Mouse (Mus musculus) adipose tissue, adult 10 weeks (tissue): ENCODE results near the gene Smarcal1. TPM values are rescaled to one million over a fixed set of nuclear protein-coding genes. Genes with fewer than 3 reads are reported as not detected.

Source experiments
- polyA plus RNA-seq: library from polyadenylated mRNA; stranded (reverse); fragments of 350-450 nt; fragmentation: Illumina TruSeq; extraction: RNeasy Lipid Tissue Mini Kit (QIAGEN cat#74804); gene quantifications from one replicate; pipeline ENCODE4 v1.2.3, GENCODE M21; 2014; ENCODE audit warnings: low read depth, low replicate concordance

Smarcal1 gene
- polyA plus RNA-seq: 17.1 TPM

GRCm38 (mm10) chr1:72582947-72583731 is at the start of gene Smarcal1:
Gene Smarcal1, plus strand, starts transcription at chr1:72583251.

GRCm38 (mm10) chr1:72536611-72537351 is 46.3 kb upstream of the Smarcal1 start, which contains the start of gene March4:
Gene March4, minus strand, starts transcription at chr1:72536930.

Other genes with a start within 250 kb of the Smarcal1 start
- gene March4, start 46.3 kb upstream of the Smarcal1 start, polyA plus RNA-seq: 0.19 TPM
- 1.2 TPM for gene Ankar, start 117.3 kb downstream of the Smarcal1 start, polyA plus RNA-seq
- gene Rpl37a, start 128.0 kb downstream of the Smarcal1 start, polyA plus RNA-seq: 1,203 TPM
- 28.1 TPM for gene Igfbp2, start 241.3 kb downstream of the Smarcal1 start, polyA plus RNA-seq